8 mouse cellular contexts compared by ENCODE assay signal in the genomic region with DNA sequence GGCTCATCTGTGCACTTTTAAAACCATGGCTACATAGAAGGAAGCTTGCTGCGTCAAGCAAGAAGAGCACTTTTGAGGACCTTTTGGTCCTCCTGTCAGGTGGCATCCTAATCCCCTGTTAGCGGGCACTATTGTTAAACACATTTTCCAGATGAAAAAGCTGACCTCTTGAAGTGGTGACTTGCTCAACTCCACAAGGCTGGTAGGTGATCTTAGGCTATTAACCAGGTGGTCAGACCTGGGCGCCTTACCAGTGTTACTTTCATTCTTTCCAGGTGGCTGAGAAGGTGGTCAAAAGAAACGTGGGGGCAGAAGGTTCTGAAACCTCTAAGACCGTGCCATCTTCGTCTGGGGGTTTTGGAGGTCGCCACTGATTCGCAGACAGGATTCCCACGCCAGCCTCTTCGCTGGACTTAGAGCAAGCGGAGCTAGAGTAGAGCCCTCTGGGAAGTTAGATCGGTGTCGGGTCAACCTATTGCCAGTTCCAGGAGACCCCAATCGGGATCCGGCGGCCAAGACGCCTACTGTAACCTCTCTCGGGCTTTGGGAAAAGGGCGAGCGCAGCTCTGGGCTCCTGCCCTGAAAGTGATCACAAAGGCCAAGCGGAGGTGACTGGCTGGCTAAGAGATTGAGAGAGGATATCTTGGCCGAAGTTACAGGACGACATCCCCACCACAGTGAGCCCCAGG. TPM values are rescaled to one million over a fixed set of nuclear protein-coding genes. Genes with fewer than 3 reads are reported as not detected.
DNase-seq lines count a peak whose midpoint lies in the region; ATAC-seq lines count a peak whose summit lies in the region.

No protein-coding gene starts in this region.

- 4% methylated on average over 23 of the region's 23 CpGs for WGBS in limb, embryonic 13.5 days
- WGBS in stomach, embryonic 14.5 days: 7% methylated on average over 23 of the region's 23 CpGs

- peak overlapping the region; percentile 71 for H3K4me3 ChIP-seq in limb, embryonic 13.5 days
- peak overlapping the region; percentile 46 for H3K4me3 ChIP-seq in stomach, embryonic 14.5 days (ENCODE audit: low read depth, low read length)

- ATAC-seq in limb, embryonic 13.5 days (ENCODE audit: low FRiP score, low read depth): no peak
- no peak for ATAC-seq in stomach, embryonic 14.5 days (ENCODE audit: insufficient number of reproducible peaks, insufficient read depth, low FRiP score, low read depth)

- peak overlapping the region; percentile 84 for H3K9ac ChIP-seq in limb, embryonic 13.5 days
- peak overlapping the region; percentile 44 for H3K9ac ChIP-seq in stomach, embryonic 14.5 days (replicated peaks; ENCODE audit: low read depth, low read length)

- peaks cover 23% of the 10 kb centered on the region for H3K4me1 ChIP-seq in limb, embryonic 13.5 days
- H3K4me1 ChIP-seq in stomach, embryonic 14.5 days (ENCODE audit: control insufficient read depth, insufficient read depth, low read length): peaks cover 4% of the 10 kb centered on the region

- H3K27ac ChIP-seq in limb, embryonic 13.5 days: peak overlapping the region; percentile 93
- peak overlapping the region; percentile 76 for H3K27ac ChIP-seq in stomach, embryonic 14.5 days (ENCODE audit: low read length)

- H3K9me3 ChIP-seq in limb, embryonic 13.5 days: no peaks in the 10 kb centered on the region
- no peaks in the 10 kb centered on the region for H3K9me3 ChIP-seq in stomach, embryonic 14.5 days (ENCODE audit: control insufficient read depth, low read depth, low read length)

- H3K36me3 ChIP-seq in limb, embryonic 13.5 days: peaks cover 20% of the 10 kb centered on the region
- peaks cover 5% of the 10 kb centered on the region for H3K36me3 ChIP-seq in stomach, embryonic 14.5 days (ENCODE audit: control insufficient read depth, insufficient read depth, low read length)

- H3K27me3 ChIP-seq in limb, embryonic 13.5 days: no peaks in the 10 kb centered on the region
- H3K27me3 ChIP-seq in stomach, embryonic 14.5 days (ENCODE audit: control insufficient read depth, insufficient read depth, low read length): no peaks in the 10 kb centered on the region

- DNase-seq in embryo, embryonic 10 days (ENCODE audit: low spot score): peak; percentile 21
- DNase-seq in embryo, embryonic 9.5 days (ENCODE audit: extremely low spot score): no peak
- peak; percentile 17 for DNase-seq in right cerebral cortex, postnatal 14 days
- DNase-seq in right cerebral cortex, postnatal 36 days (ENCODE audit: low spot score in 2 of 2): no peak
- no peak for DNase-seq in c-Kit-positive CD71-positive TER-119-positive erythroid progenitor cells, embryonic 14.5 days (ENCODE audit: low spot score)
- DNase-seq in urinary bladder, postnatal 10 days (ENCODE audit: low spot score): no peak

- peak overlapping the region; percentile 96 for H3K4me2 ChIP-seq in limb, embryonic 13.5 days (replicated peaks)
- H3K4me2 ChIP-seq in stomach, embryonic 14.5 days (replicated peaks; ENCODE audit: low read depth, low read length): peak overlapping the region; percentile 91

RNA-seq across cellular contexts. Expression of gene Avpi1, which starts 0.7 kb away (rescaled TPM):
- polyA plus RNA-seq in limb, embryonic 13.5 days (2015; fragmentation: Nextera tagmentation; extraction: Ambion mirVana): 28.7 and 33.6 TPM in 2 replicates
- polyA plus RNA-seq in stomach, embryonic 14.5 days (2014; fragmentation: Nextera tagmentation; extraction: Ambion mirVana): 44.2 and 46.9 TPM in 2 replicates

RNA-seq across cellular contexts. Expression of gene Marveld1, which starts 19.0 kb away (rescaled TPM):
- polyA plus RNA-seq in limb, embryonic 13.5 days (2015; fragmentation: Nextera tagmentation; extraction: Ambion mirVana): 11.5 and 11.6 TPM in 2 replicates
- 13.2 and 15.6 TPM in 2 replicates for polyA plus RNA-seq in stomach, embryonic 14.5 days (2014; fragmentation: Nextera tagmentation; extraction: Ambion mirVana)

RNA-seq across cellular contexts. Expression of gene Zfyve27, which starts 35.6 kb away (rescaled TPM):
- polyA plus RNA-seq in limb, embryonic 13.5 days (2015; fragmentation: Nextera tagmentation; extraction: Ambion mirVana): 27.9 and 29.3 TPM in 2 replicates
- 15.7 and 20.0 TPM in 2 replicates for polyA plus RNA-seq in stomach, embryonic 14.5 days (2014; fragmentation: Nextera tagmentation; extraction: Ambion mirVana)

RNA-seq across cellular contexts. Expression of gene Pi4k2a, which starts 37.9 kb away (rescaled TPM):
- 29.0 and 29.6 TPM in 2 replicates for polyA plus RNA-seq in limb, embryonic 13.5 days (2015; fragmentation: Nextera tagmentation; extraction: Ambion mirVana)
- 17.2 and 22.7 TPM in 2 replicates for polyA plus RNA-seq in stomach, embryonic 14.5 days (2014; fragmentation: Nextera tagmentation; extraction: Ambion mirVana)

RNA-seq across cellular contexts. Expression of gene Morn4, which starts 42.0 kb away (rescaled TPM):
- polyA plus RNA-seq in limb, embryonic 13.5 days (2015; fragmentation: Nextera tagmentation; extraction: Ambion mirVana): 32.1 and 34.5 TPM in 2 replicates
- polyA plus RNA-seq in stomach, embryonic 14.5 days (2014; fragmentation: Nextera tagmentation; extraction: Ambion mirVana): 27.0 and 27.6 TPM in 2 replicates

Comparison
In these comparisons a context has a peak if more than half of its experiments do, and no peak if none do; other contexts are left out.
1. DNase-seq: peak in embryo, embryonic 10 days (single experiment) and right cerebral cortex, postnatal 14 days (single experiment); none in embryo, embryonic 9.5 days (single experiment), right cerebral cortex, postnatal 36 days (0 of 2), c-Kit-positive CD71-positive TER-119-positive erythroid progenitor cells, embryonic 14.5 days (single experiment) and urinary bladder, postnatal 10 days (single experiment).